Mouse (Mus musculus): Measurements from ENCODE around the gene Fam19a1.

GRCm38 (mm10) chr6:96287377-96287776 is 174.4 kb downstream of the Fam19a1 start:
- TF ChIP-seq CTCF (conservative IDR thresholded peaks at IDR 0.05; ENCODE audit: low read length) (no peak), NANOG (IDR thresholded peaks at IDR 0.05; ENCODE audit: borderline replicate concordance, low read length) (no peak; the same call in 1 of the 2 replicates), POU5F1 (IDR thresholded peaks at IDR 0.05; ENCODE audit: borderline replicate concordance, low read length) (no peak)
